Mouse (Mus musculus) lung, postnatal 14 days (tissue): ENCODE measurements around the gene 4930523C07Rik.

Experiments used
- DNase-seq: peaks from one replicate; pipeline ENCODE4 v3.0.0; 2021

The 4930523C07Rik gene

DNA sequence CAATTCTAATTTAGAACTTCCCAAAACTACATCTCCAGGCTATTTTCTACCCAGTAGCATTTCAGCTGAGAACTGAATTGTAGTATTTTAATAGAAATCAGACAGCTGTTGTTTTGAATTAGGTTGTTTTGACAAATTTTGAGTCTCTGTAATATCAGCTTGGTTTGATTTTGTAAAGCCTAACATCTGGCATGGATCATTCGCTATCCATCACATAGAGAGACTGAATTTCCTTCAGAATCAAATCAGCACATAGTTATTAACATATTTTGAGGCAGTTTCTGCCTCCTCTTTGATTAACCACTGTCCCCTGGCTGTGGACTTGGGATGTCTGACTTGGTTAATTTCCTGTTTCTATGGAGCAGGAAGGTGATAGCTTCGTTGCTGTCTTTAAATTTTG lies 64.4 kb downstream of the 4930523C07Rik start:
- DNase-seq, result no peak

DNA sequence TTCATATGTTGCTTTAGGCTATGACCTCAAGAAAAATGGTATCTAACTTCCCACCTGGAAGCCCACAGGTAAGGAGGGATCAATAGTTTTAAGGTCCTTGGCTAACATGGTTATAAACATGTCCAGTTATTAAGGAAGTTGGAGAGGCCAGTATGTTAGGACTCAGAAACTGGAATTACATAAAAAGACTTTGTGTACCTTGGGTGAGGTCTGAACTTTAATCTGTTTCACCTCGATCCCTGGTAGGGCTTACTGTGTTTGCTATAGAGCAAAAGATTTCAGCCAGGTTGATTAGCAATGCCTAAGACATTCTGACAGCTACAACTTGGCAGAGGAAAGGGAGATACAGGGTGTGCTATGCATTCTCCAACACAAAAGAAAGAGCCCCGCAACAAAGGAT lies 79.8 kb downstream of the 4930523C07Rik start:
- no peak for DNase-seq
